Mouse (Mus musculus) granulocyte monocyte progenitor cell, adult 5-6 weeks (primary cell): ENCODE measurements around the gene Kctd17. TPM values are rescaled to one million over a fixed set of nuclear protein-coding genes. Genes with fewer than 3 reads are reported as not detected.
A peak's percentile ranks its signal among the peaks of the same experiment; 100 is the strongest.

Experiments
- ATAC-seq: replicated peaks from 2 replicates; pipeline ENCODE4 v1.8.0; 2016; ENCODE audit warnings: mild to moderate bottlenecking, moderate TSS enrichment, inconsistent platforms; ENCODE audit not compliant: poor library complexity, severe bottlenecking
- total RNA-seq, 2 experiments: library from RNA; stranded (forward) in 1 of 2; stranded (reverse) in 1 of 2; fragments of 200-712, 200-1000 nt in 1 of 2; fragments of >200 nt in 1 of 2; fragmentation: Nextera tagmentation in 1 of 2; gene quantifications; 2 replicates each; pipeline ENCODE4 v1.2.3; 2014 to 2017

Kctd17 gene
- total RNA-seq, 2 experiments from 2014 or later = 13.0 to 15.4 TPM

DNA sequence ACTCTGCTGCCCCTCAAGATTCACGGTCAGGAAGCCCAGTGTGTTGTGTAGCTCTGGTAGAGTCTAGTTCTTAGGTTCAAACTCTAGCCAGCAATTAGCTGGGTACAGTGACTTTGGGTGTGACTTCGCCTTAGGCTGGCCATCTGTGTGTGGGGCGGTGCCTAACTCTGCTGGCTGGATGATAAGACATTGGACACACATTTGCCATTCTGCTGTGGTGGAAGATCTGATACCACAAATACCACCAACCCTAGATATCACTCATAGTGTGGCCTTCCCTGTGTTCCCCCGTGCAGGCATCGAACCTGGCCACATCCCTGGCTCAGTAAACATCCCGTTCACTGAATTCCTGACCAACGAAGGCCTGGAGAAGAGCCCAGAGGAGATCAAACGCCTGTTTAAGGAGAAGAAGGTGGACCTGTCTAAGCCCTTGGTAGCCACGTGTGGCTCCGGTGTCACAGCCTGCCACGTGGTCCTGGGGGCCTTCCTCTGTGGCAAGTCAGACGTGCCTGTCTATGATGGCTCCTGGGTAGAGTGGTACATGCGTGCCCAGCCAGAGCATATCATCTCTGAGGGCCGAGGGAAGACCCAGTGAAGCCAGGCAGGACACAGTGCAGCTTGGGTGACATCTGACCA, 15.2 kb upstream of the Kctd17 start:
- ATAC-seq = 0 out of 2 replicates have a peak, but pooled peaks have one; percentile 9

GRCm38 (mm10) chr15:78413719-78414117, 14.6 kb upstream of the Kctd17 start:
- ATAC-seq = no peak

DNA sequence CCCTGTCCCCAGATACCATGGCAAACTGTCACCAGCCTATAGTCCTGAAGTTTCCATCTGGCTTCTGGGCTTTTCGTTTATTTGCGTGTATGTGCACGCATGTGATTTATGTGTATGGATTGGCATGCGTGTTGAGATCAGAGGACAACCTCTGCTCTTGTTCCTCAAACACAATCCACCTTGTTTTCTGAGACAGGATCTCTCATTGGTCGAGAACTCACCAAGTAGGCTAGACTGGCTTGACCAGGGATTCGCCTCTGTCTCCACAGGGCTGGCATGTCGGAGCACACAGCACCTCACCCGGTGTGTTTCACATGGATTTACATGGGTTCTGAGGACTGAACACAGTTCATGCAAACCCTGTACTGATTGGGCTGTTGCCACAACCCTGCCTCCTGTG, 14.2 kb upstream of the Kctd17 start:
- ATAC-seq = no peak

DNA sequence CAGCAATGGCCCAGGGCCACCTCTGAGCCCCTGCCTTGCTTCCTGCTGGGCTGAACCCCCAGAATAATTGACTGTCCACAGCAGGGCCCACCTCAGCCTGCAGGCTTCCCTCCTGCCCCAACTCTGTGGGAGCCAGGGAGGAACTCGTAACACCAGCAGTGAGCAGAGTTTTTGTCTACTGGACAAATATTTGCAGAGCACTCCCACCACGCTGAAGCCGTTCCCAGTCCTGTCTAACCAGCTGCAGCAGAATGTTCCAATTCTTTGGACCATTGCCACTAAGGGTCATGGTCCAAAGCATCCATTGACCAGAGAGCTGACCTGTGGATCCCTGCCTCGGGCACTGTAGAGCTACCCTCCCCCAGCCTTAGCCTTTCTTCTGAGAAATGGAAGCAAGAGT, 11.4 kb upstream of the Kctd17 start:
- no peak for ATAC-seq

- ATAC-seq = no peak
Observed at GRCm38 (mm10) chr15:78420395-78420794, 8.0 kb upstream of the Kctd17 start.

DNA sequence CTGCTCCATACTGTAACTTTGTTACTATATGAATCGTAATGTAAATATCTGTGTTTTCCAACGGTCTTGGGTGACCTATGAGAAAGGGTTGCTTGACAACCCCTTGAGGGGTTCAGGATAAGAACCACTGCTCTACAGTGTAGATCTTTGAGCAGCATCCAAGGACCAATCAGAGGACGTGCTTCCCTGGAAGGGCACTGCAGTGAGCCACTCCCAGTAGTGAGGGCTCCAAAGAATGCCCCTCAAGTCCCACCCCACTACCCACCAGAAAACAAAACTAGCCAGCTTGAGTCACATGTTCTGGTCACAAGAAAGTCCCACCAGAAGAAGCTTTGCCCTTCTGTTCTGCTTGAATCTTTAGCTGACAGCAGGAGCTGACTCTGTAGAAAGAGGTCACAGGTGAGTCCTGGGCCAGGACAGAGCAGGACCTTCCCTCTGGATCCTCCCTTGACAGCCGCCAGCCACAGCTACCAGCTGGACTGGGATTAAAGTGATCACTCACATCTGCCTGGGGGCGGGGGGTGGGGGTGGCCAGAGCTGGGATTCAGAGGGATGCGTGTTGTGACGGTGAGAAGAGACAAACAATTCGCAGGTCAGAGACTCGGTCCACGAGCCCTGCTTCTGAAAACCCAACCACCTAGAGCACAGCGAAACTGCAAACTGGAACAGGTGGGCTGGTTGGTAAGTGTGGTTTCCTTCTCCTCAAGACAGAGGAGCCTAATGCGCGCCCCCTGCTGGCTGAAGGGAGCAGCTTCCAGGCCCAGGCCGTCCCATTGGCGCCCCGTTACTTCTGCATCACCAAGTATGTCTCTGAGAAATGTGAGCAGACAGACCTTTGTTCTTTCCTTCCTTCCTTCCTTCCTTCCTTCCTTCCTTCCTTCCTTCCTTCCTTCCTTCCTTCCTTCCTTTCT, 6.1 kb upstream of the Kctd17 start:
- peak; percentile 75 for ATAC-seq

- no peak for ATAC-seq
Observed at GRCm38 (mm10) chr15:78424507-78424906, 3.9 kb upstream of the Kctd17 start.

DNA sequence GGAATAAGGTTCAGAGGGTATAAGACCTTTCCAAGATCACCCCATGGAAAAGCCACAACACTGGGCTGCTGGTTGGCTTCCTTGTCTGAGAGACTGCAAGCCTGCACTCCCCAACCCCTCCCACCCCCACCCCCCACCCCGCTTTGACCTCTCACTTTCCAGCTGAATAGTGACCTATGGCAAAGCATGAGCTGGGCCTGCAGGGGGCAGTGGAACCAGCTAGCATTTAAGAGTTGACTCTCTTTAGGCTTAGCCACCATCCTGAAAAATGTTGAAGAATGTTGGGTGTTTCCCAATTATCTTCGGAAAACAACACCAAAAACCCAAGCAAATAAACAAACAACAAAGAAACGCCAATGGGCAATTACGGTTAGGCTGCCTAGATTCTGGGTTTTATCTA, 3.1 kb upstream of the Kctd17 start:
- no peak for ATAC-seq

GRCm38 (mm10) chr15:78429139-78429459, 735 bp downstream of the Kctd17 start:
- ATAC-seq = no peak

GRCm38 (mm10) chr15:78429871-78430622, 1.7 kb downstream of the Kctd17 start:
- ATAC-seq = no peak

DNA sequence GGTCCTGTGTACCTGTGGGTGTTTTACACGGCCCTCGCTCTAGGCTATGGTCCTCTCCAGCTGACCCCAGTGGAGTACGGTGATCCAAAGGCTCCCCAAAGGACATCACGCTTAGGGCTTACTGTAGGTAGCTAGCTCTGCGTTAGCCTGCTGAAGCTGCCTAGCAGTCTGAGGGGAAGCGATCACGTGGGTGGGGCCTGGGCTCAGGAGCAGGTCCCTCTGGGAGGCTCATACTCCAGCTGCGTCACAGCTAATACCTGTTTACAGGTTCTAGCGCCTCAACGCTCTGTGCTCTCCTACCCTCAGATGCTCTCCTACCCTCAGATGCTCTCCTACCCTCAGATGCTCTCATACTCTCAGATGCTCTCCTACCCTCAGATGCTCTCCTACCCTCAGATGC, 2.5 kb downstream of the Kctd17 start:
- no peak for ATAC-seq

GRCm38 (mm10) chr15:78431541-78432121, 3.3 kb downstream of the Kctd17 start:
- ATAC-seq = no peak

GRCm38 (mm10) chr15:78434896-78435520, 6.6 kb downstream of the Kctd17 start:
- no peak for ATAC-seq

GRCm38 (mm10) chr15:78435681-78436080, 7.3 kb downstream of the Kctd17 start:
- ATAC-seq = no peak

DNA sequence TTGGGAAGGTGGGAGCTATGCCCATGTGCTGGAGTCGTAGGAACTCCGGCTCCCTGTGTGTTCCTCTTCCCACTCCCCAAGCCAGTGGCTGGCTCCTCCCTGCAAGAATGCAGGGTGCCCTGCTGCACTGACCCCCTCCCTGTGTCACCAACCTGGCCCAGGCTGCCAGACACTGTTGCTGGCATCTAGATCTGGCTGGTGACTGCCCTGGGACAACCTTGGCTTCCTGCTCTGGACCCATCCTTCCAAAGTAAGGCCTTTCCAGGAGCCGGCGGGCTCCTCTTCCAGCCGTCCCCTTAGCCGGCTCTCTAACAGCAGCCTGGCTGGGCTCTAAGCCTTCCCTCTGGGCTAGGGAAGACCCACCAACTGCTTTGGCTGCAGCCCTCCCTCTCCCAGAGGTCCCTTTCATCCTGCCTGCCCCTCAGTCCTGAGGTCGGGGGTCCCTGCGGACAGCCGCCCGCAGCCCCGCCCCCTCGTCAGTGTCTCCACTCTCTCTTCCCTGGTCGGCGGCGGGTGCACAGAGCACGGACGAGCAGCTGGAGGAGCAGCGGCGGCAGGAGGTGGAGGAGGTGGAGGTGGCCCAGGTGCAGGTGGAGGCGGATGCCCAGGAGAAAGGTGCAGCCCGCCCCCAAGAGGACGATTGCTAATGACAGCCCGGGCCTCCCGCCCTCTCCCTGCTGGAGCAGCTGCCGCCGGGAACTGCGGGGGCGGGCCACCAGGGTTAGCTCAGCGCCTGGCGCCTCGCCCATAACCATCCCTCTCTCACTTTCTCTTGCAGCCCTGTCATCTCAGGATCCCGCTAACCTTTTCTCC, 8.2 kb downstream of the Kctd17 start:
- ATAC-seq = no peak

GRCm38 (mm10) chr15:78437237-78438017, 9.1 kb downstream of the Kctd17 start:
- ATAC-seq = no peak

- ATAC-seq = no peak
Observed at GRCm38 (mm10) chr15:78438018-78438394, 9.6 kb downstream of the Kctd17 start.

GRCm38 (mm10) chr15:78438505-78438904, 10.1 kb downstream of the Kctd17 start:
- ATAC-seq = no peak

GRCm38 (mm10) chr15:78438973-78439372, 10.6 kb downstream of the Kctd17 start:
- ATAC-seq = no peak
